Mouse (Mus musculus): ENCODE measurements at regions not wholly inside any gene's neighbourhood (a gene's known extent, or its start where the extent isn't known, plus 50 kb on each side); places are given as distances from the start of the nearest gene placed in this dataset.
A peak's percentile ranks its signal among the peaks of the same experiment; 100 is the strongest.

DNA sequence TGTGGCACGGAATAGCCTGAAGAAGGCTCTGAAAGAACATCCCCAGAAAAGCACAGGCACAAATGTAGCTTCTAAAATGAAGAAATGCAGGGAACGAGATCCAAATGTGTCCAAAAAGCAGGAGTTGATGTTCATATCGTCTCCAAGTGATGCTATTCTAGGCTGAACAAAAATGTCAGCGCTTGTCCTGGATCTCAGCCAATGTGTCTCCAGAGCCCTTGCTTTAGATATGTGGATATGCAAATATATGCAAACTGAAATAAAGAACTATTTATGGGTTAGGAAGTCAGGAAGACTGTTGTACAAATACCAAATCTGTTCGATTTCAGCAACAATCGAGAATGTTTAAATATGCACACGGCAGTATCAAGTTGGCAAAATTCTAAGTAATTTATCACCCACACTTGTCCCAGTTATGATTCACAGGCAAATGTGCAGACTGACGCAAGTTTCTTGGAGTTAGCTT, 320.4 kb downstream of the Synb start:
- peak in 1 of 2 experiments; percentile 56 for DNase-seq (ENCODE audit: inconsistent age in 2 of 2, low spot score in 1 of 2)

GRCm38 (mm10) chr14:68966758-68967157, 327.3 kb downstream of the Synb start:
- peak; percentile 59 to 91 for DNase-seq (ENCODE audit: inconsistent age in 2 of 2, low spot score in 1 of 2)

DNA sequence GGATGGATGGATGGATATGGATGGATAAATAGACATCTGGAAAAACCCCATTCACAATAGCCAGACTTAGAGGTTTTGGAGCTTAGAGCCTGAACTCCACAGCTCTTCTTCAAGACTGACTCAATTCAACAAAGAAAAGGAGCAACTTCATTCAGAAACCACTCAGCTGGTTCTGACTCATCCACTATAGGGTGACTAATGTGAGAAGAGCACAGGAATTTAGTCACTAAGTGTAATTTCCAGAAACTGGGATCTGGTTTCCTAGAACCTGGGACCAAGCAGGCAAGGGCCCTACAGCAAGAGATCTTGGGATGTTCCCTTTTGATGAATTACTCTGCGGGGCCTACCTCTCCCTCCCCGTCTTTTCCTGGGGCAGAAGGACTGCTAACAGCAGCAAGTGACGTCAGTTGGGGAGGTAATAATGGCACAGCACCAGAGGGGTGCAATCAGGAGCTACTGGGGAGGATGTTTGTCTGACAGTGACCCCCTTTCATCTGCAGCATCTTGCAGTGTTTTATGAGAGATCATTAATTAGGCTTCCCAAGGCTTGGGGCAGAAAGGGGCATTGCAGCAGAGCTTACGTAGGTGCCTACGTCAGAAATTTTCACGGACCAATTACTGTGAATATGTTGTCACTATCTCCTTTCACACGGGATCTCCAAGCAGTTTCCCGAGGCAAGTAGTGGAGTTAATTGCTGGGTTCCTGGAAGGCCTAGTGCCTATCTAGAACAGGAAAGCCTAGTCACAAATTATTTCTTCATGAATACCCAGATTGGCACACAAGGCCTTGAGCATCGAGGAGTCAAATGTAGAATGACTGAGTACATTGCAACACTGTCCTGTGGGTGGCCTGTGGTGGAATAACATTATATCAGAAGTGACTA, 339.3 kb downstream of the Synb start:
- peak in 1 of 2 experiments; percentile 76 for DNase-seq (ENCODE audit: inconsistent age in 2 of 2, low spot score in 1 of 2)

- DNase-seq (ENCODE audit: inconsistent age in 2 of 2, low spot score in 1 of 2) = peak in 1 of 2 experiments; percentile 37
Measured at GRCm38 (mm10) chr14:68945906-68946305, 348.2 kb downstream of the Synb start.

GRCm38 (mm10) chr14:68945434-68945833, 348.7 kb downstream of the Synb start:
- DNase-seq (ENCODE audit: inconsistent age in 2 of 2, low spot score in 1 of 2) = no peak

DNA sequence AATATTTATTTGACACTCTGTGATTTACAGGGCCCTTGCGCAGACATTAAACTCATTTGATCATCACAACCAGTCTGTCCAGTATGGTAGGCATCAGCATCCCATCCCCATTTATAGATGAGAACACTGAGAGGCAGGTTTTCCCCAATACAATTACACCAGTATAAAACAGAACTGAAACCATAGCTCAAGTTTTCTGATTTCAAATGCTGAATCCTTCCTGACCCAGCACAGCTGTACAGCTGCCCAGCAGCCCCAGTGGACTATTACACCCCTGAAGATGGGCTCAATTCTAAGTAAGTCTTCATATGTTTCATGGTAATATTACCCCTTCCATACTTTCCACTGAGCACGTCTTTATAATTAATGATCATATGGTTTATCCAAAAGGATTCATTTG, 352.3 kb downstream of the Synb start:
- no peak for DNase-seq (ENCODE audit: inconsistent age in 2 of 2, low spot score in 1 of 2)

- DNase-seq (ENCODE audit: inconsistent age in 2 of 2, low spot score in 1 of 2) = no peak
Measured at GRCm38 (mm10) chr14:68941132-68941690, 352.9 kb downstream of the Synb start.

DNA sequence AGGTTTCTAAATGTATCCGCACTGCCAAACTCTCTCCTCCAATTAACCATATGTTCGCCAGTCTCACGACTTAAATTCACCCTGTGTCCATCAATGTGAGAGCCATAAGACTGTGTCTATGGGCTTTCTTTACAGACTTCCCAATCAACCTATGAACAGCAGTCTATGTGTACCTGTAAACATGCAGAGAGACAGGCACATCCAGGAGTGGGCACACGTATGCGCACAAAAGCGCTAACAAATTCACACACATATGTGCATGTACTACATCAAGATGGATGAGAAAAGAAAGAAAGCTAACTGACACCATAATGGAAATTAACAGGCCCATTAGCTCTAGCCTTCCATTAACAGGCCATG, 358.8 kb downstream of the Synb start:
- DNase-seq (ENCODE audit: inconsistent age in 2 of 2, low spot score in 1 of 2) = no peak

GRCm38 (mm10) chr14:68934611-68935302, 359.3 kb downstream of the Synb start:
- DNase-seq (ENCODE audit: inconsistent age in 2 of 2, low spot score in 1 of 2) = peak in 1 of 2 experiments; percentile 48

- DNase-seq (ENCODE audit: inconsistent age in 2 of 2, low spot score in 1 of 2) = no peak
Measured at GRCm38 (mm10) chr14:68927814-68928213, 366.3 kb downstream of the Synb start.

DNA sequence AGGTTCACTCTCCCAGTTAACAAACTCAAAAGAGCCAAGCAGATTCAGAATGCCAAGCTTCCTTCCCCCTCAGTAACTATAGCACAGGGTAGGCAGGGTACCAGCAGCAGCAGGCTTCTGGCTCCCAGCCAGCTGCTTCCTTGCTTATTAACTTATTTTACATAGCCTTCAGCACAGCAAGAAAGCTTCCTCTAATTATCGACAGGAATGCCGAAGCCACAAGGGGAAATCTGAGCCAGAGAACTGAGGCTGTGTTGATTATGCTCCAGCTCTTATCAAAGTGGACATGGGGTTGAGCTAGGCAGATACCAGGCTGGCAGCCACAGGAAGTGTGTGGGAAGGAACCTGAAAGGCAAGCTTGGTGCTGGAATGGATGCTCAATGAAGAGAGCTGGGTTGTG, 371.0 kb downstream of the Synb start:
- no peak for DNase-seq (ENCODE audit: inconsistent age in 2 of 2, low spot score in 1 of 2)

DNA sequence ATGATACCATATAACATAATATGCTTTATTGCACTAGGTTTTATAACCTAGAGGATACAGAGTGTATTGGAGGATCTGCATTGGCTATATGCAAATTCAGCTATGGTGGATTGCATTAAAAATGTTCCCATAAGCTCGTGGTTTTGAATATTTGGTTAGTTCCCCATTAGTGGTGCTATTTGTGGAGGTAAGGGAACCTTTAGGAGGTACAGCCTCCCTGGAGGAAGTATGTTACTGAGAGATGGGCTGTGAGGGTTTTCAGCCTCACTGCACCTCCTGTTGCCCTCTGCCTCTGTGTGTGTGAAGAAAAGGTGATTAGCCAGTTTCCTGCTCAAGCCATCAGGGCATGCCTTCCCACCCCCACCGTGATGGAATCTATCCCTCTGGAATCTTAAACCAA, 372.1 kb downstream of the Synb start:
- no peak for DNase-seq (ENCODE audit: inconsistent age in 2 of 2, low spot score in 1 of 2)

DNA sequence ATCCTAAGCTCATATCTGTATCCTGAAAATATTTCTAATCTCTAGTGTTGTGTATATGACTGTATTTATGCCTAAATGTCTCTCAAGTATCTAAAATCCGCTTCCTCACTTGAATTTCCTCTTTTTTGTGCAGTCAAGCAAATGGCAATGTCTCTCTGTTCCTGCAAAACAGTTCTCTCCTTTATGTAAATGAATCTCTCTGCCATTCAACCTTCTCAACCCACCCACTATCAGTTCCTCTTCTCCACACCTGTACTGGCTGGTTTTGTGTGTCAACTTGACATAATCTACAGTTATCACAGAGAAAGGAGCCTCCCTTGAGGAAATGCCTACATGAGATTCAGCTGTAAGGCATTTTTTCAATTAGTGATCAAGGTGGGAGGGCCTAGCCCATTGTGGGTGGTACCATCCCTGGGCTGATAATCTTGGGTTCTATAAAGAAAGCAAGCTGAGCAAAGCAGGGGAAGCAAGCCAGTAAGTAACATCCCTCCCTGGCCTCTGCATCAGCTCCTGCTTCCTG, 375.5 kb downstream of the Synb start:
- DNase-seq (ENCODE audit: inconsistent age in 2 of 2, low spot score in 1 of 2) = no peak

DNA sequence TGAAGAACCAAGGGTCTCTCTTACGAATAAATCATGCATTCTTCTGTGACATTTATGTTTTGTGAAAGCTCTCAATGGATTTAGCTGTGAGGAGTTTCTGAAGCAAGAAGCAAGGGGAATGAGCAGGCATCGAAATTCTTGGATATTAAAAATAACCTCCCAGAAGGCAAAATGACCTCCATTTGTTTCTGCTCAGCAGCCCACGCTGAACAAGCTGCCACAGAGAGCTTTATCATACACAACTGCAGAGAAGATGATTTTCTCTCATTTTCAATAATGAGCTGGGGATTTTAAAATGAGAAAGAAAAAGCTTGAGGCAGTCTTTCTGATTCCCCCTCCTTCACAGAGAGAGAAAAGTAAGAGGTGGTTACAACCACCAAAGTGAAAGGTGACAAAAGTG, 394.2 kb downstream of the Synb start:
- no peak for DNase-seq (ENCODE audit: inconsistent age in 2 of 2, low spot score in 1 of 2)

- no peak for DNase-seq (ENCODE audit: inconsistent age in 2 of 2, low spot score in 1 of 2)
Measured at GRCm38 (mm10) chr14:68877171-68877570, 416.9 kb downstream of the Synb start.

DNA sequence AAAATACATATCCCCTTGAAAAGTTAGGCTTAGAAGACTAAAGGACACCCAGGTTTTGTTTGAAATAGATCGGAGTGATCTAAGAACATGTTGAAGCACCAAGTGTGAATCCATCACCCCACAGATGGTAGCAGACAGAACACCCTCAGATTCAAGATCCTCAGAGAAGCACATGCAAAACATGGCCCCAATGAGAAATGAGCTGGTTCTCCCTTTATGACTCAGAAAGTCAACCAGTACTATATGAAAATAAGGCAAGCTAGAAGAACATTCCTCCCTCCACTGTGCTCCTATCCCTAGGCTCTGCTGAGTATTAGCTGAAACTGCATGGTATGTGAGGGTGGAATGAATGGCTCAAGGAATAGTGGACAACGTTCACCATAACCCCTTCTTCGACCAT, 433.0 kb downstream of the Synb start:
- DNase-seq (ENCODE audit: inconsistent age in 2 of 2, low spot score in 1 of 2) = no peak

- DNase-seq (ENCODE audit: inconsistent age in 2 of 2, low spot score in 1 of 2) = no peak
Measured at GRCm38 (mm10) chr14:68857948-68858347, 436.2 kb downstream of the Synb start.

GRCm38 (mm10) chr14:68848506-68848905, 445.6 kb downstream of the Synb start:
- no peak for DNase-seq (ENCODE audit: inconsistent age in 2 of 2, low spot score in 1 of 2)

DNA sequence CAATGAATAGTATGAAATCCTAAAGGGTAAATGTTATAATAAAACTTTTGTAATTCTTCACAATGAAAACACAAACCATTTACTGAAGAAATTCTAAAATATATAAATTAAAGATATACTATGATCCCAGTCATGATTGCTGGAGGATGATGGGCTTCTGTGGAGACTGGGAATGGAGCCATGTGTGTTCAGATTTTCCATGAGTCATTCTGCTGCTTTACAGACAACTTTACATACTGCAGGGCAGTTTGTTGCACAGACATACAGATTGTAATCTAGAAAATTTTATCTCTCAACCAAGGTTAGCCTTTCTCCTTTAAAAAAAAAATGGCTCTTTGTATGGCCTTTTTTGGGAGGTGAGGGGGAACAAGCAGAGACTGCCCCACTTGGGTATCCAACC, 446.5 kb downstream of the Synb start:
- DNase-seq (ENCODE audit: inconsistent age in 2 of 2, low spot score in 1 of 2) = no peak

DNA sequence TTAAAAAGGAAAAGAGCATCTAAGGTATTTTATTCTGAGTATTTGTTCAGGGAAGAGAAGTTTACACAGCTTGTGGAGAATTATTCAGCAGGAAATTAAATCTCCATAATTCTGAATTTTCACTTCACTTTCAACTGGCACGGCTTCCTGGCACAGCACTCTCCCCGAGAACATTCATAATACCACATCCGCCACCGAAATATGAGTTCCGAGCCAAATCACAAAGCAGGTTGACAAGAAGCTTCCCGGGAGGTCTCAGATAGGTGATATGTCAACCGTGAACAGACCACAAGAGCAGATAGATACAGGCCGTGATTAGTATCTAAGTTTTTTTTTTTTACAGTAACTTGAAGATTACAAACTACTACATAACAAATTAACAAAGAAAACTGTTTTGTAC, 473.9 kb downstream of the Synb start:
- DNase-seq (ENCODE audit: inconsistent age in 2 of 2, low spot score in 1 of 2) = peak in 1 of 2 experiments; percentile 38

DNA sequence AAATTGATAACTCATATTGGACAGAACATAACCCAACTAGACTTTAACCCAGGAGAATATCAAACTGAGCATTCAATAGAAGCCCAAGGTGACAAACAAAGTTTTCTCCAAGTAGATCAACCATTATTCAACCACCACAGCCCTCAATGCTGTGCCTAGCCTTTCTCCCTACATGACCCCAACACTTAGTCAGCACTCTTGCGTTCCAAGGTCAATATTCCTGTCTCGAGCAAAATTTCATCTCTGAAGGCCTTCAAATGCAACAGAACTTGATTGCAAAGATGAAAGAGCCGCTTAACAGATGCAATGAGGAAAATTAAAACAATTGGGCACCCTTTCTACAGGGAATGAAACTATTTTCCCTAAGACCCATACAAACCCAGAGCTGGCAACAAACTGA, 485.1 kb downstream of the Synb start:
- peak; percentile 2 to 63 for DNase-seq (ENCODE audit: inconsistent age in 2 of 2, low spot score in 1 of 2)

DNA sequence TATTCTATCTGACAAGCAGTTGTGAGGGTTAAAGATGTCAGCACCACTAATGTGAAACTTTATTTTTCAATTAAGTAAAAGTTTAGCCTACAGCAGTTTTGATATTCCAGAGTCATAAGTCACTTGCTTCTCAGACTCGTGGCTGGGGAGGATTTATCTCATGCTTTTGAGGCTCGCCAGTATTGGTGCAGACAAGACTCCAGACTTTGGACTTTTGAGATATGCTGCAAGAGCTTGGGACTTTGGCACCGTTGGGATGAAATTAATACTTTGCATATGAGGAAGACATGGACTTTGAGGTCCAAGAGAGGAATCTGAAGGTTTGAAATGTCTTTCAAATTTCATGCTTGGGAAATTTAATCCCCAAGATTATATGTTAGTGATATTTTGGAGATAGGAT, 486.2 kb downstream of the Synb start:
- DNase-seq (ENCODE audit: inconsistent age in 2 of 2, low spot score in 1 of 2) = no peak

Data from adrenal gland, adult (tissue).